Mouse (Mus musculus) cerebral cortex, adult 2 months (tissue): ENCODE measurements around the gene Kremen2.

Source experiments
- WGBS: fragments of 180-500 bp; shearing (Covaris S2); methylation state at CpG from one replicate; pipeline ENCODE4 v1.1.7; 2018; 5-methylcytosine and 5-hydroxymethylcytosine counted together

Kremen2 gene

GRCm38 (mm10) chr17:23758801-23759200 is 13.2 kb upstream of the Kremen2 start:
- 64% methylated on average over 8 of the region's 8 CpGs for WGBS

- 90% methylated on average over 9 of the region's 9 CpGs for WGBS
Observed at GRCm38 (mm10) chr17:23757581-23757980, 11.9 kb upstream of the Kremen2 start.

GRCm38 (mm10) chr17:23755689-23756088 is 10.1 kb upstream of the Kremen2 start:
- WGBS: 91% methylated on average over 13 of the region's 13 CpGs

- WGBS: 86% methylated on average over 11 of the region's 11 CpGs
Observed at GRCm38 (mm10) chr17:23749400-23750191, 4.0 kb upstream of the Kremen2 start.

GRCm38 (mm10) chr17:23748631-23749391 is 3.2 kb upstream of the Kremen2 start:
- 37% methylated on average over 10 of the region's 10 CpGs for WGBS

GRCm38 (mm10) chr17:23748026-23748425 is 2.4 kb upstream of the Kremen2 start:
- 44% methylated on average over 6 of the region's 6 CpGs for WGBS

GRCm38 (mm10) chr17:23747471-23747870 is 1.8 kb upstream of the Kremen2 start:
- 87% methylated on average over 3 of the region's 3 CpGs for WGBS

- WGBS: 92% methylated on average over 3 of the region's 3 CpGs
Observed at GRCm38 (mm10) chr17:23746767-23747166, 1.1 kb upstream of the Kremen2 start.

GRCm38 (mm10) chr17:23746311-23746710 is 678 bp upstream of the Kremen2 start:
- 25% methylated on average over 12 of the region's 12 CpGs for WGBS

GRCm38 (mm10) chr17:23744651-23745050 is 982 bp downstream of the Kremen2 start:
- WGBS: 9% methylated on average over 14 of the region's 14 CpGs

- WGBS: 68% methylated on average over 8 of the region's 8 CpGs
Observed at GRCm38 (mm10) chr17:23744076-23744475, 1.6 kb downstream of the Kremen2 start.

GRCm38 (mm10) chr17:23742941-23743340 is 2.7 kb downstream of the Kremen2 start:
- 72% methylated on average over 12 of the region's 12 CpGs for WGBS

GRCm38 (mm10) chr17:23742210-23742793 is 3.3 kb downstream of the Kremen2 start:
- whole genome bisulfite sequencing: 8% methylated on average over 44 of the region's 44 CpGs

GRCm38 (mm10) chr17:23741359-23742209 is 4.0 kb downstream of the Kremen2 start:
- WGBS: 47% methylated on average over 38 of the region's 38 CpGs

- 6% methylated on average over 13 of the region's 13 CpGs for WGBS
Observed at GRCm38 (mm10) chr17:23740598-23741021, 5.0 kb downstream of the Kremen2 start, which contains the start of gene Paqr4. TSS of gene Paqr4 (minus strand) at chr17:23740867.

GRCm38 (mm10) chr17:23740136-23740584 is 5.5 kb downstream of the Kremen2 start:
- WGBS: under 1% methylated on average over 46 of the region's 46 CpGs

GRCm38 (mm10) chr17:23739202-23740135 is 6.2 kb downstream of the Kremen2 start:
- 2% methylated on average over 48 of the region's 48 CpGs for WGBS

- WGBS: 60% methylated on average over 2 of the region's 2 CpGs
Observed at GRCm38 (mm10) chr17:23738836-23739201, 6.8 kb downstream of the Kremen2 start.

GRCm38 (mm10) chr17:23737493-23738445 is 7.9 kb downstream of the Kremen2 start:
- WGBS: 78% methylated on average over 15 of the region's 15 CpGs
